Mouse (Mus musculus) G1E (cell line): ENCODE results near the gene Ndufab1. TPM values are rescaled to one million over a fixed set of nuclear protein-coding genes. Genes with fewer than 3 reads are reported as not detected.
A peak's percentile ranks its signal among the peaks of the same experiment; 100 is the strongest.
"Not testable (repeated sequence)": the region's sequence is repeated elsewhere in the genome, so short reads cannot be mapped to it uniquely, and the experiment has no call there.

Source experiments
- ATAC-seq: 2 replicates; pipeline ENCODE4 v1.8.0; 2016; ENCODE audit warnings: mild to moderate bottlenecking; ENCODE audit not compliant: insufficient number of reproducible peaks, poor library complexity, low FRiP score, severe bottlenecking; ENCODE audit errors: extremely low read depth
- DNase-seq: peaks from one replicate; pipeline ENCODE4 v3.0.0; 2012; ENCODE audit warnings: low spot score
- H3K27me3 ChIP-seq: 2 replicates; pipeline ENCODE4 v1.6.1; 2012; ENCODE audit warnings: mild to moderate bottlenecking, low read length, inconsistent platforms; ENCODE audit not compliant: insufficient read depth
- H3K36me3 ChIP-seq: replicated peaks from 2 replicates; pipeline ENCODE3; 2012; ENCODE audit warnings: mild to moderate bottlenecking, inconsistent platforms
- H3K4me1 ChIP-seq: 2 replicates; pipeline ENCODE4 v1.6.1; 2012; ENCODE audit warnings: low read depth, low read length, inconsistent platforms, mixed read lengths; ENCODE audit not compliant: insufficient read depth
- H3K4me3 ChIP-seq: 2 replicates; pipeline ENCODE4 v1.5.1; 2012; ENCODE audit warnings: low read depth, mild to moderate bottlenecking, inconsistent platforms, low read length, moderate library complexity, mixed read lengths
- H3K9me3 ChIP-seq: replicated peaks from 2 replicates; pipeline ENCODE4 v1.6.1; 2012; ENCODE audit warnings: inconsistent platforms
- CTCF ChIP-seq: IDR thresholded peaks from 2 replicates; pipeline ENCODE4 v1.5.1; 2012; ENCODE audit warnings: low read depth, low read length, inconsistent platforms, mixed read lengths
- GATA1 ChIP-seq: IDR thresholded peaks from 2 replicates; pipeline ENCODE4 v1.6.1; 2012; ENCODE audit warnings: borderline replicate concordance, low read length, inconsistent platforms, mixed read lengths
- GATA2 ChIP-seq: IDR thresholded peaks from 2 replicates; pipeline ENCODE4 v1.6.1; 2012; ENCODE audit warnings: low read depth, low read length, inconsistent platforms, borderline replicate concordance
- POLR2AphosphoS5 ChIP-seq: IDR thresholded peaks from 2 replicates; pipeline ENCODE4 v1.6.1; 2012; ENCODE audit warnings: low read depth, low read length, inconsistent platforms; ENCODE audit not compliant: insufficient replicate concordance
- TAL1 ChIP-seq: conservative IDR thresholded peaks from 2 replicates; pipeline ENCODE4 v1.6.1; 2012; ENCODE audit warnings: low read depth, low read length, inconsistent platforms, mixed read lengths
- polyA plus RNA-seq: library from polyadenylated mRNA; stranded (reverse); fragments of >175 nt; gene quantifications from 2 replicates; pipeline ENCODE4 v1.2.3, GENCODE M21; 2012
- total RNA-seq, 2 experiments: library from RNA; stranded (forward) in 1 of 2; stranded (reverse) in 1 of 2; fragments of 200-1000 nt in 1 of 2; fragments of >200 nt in 1 of 2; fragmentation: Nextera tagmentation in 1 of 2; gene quantifications; 2 replicates each; pipeline ENCODE4 v1.2.3; 2014 to 2017

Gene Ndufab1
- total and polyA plus RNA-seq, 3 experiments: 89.3 to 1,259 (median 161) TPM

DNA sequence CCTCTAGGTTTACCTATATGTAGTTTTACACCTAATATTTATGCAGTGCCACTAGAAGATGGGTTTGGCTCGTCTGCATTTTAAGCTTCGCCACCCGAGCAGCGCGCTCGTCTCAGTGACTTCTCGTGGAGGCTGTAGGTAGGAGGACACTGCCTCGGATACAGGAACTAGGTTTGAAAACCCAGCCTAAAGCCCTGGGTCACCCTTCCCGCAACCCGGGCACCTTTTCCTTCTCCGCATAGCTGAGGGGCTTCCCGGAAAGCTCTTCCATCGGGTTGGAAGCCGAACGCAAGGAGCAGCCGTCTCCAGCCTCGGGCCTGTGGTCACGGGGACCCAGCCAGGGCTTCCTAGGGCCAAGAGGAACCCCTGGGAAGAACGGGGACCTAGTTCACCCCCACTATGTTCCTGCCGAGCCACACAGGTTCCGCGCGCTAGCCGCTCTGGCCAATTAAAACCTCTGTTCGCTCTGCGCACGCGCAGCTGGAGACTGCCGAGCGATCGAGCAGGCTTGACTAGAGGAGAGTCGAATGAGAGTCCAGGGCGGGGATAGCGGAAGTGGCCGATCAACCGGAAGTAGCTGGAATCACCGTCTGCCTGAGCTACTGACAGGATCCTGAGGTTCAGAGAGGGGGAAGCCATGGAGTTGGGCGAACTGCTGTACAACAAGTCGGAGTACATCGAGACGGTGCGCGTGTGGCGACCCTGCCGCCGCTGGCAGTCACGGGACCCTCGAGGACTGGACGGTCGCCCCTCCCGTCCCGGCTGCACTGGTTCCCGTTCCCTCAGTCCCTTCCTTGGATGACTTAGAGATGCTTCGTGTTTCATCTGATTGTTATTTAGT is 31.0 kb upstream of the Ndufab1 start, which contains the start of the genes Palb2 and Dctn5:
Gene Palb2, minus strand, starts transcription at position 489 of the 841 bp plus-strand sequence.
Gene Dctn5, plus strand, starts transcription at position 545 of the 841 bp plus-strand sequence.
- Histone ChIP-seq H3K27me3 (no peaks in the 10 kb centered on the region), H3K9me3 (no peaks in the 10 kb centered on the region), H3K4me1 (peaks cover 19% of the 10 kb centered on the region), H3K36me3 (peaks cover 63% of the 10 kb centered on the region), H3K4me3 (peak within 1 kb of the TSS; percentile 89)
- no peak for TF ChIP-seq CTCF
- TF ChIP-seq TAL1: no peak
- no peak for TF ChIP-seq POLR2AphosphoS5
- no peak for TF ChIP-seq GATA1
- TF ChIP-seq GATA2: no peak
- ATAC-seq (peak; percentile 94), DNase-seq (peak; percentile 69)

DNA sequence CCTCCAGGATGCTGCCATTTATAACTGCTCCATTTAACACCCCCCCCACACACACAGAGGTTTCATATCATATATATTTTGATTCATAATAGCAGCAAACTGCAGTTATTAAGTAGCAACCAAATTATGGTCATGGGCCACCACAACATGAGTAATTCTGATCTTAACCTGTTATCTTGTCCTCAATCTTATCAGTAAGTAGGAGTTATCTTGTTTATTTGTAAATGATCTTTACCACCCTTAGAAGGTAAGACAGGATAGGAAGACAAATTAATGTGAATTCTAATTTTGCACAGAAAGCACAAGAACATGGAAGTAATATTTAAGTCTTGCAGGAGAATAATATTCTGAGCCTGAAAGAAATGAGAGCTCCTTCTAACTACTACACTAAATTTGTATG is 30.1 kb upstream of the Ndufab1 start:
- ATAC-seq: no peak
- TF ChIP-seq TAL1 (no peak), GATA1 (no peak), GATA2 (no peak), CTCF (no peak), POLR2AphosphoS5 (no peak)

DNA sequence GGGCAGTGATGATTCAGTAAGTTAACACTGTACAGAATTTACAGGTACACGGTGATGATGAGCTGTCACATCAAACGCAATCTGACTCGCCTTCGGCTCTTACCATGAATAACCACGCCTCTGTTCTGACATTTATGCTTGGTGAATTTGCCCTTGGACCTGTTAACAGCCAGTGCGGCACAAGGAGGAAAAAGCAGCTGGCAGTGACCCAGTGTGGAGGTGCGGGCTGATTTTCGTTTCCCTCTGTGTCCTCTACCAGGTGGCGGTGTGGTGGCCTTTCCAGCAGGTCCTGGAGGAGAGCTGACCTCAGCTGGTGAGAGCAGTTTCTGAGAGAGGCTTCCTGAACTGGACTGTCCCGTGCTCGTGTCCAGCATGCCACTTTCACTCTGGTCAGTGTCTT is 25.3 kb upstream of the Ndufab1 start:
- Histone ChIP-seq H3K27me3 (no peaks in the 10 kb centered on the region), H3K4me3 (no peak overlapping the region), H3K36me3 (peaks cover 87% of the 10 kb centered on the region), H3K9me3 (no peaks in the 10 kb centered on the region), H3K4me1 (peaks cover 17% of the 10 kb centered on the region)
- no peak for DNase-seq
- TF ChIP-seq CTCF: no peak
- no peak for TF ChIP-seq POLR2AphosphoS5
- no peak for TF ChIP-seq GATA1
- no peak for TF ChIP-seq TAL1
- TF ChIP-seq GATA2: no peak
- no peak for ATAC-seq

More for the DNA sequence above, 30.1 kb upstream of the Ndufab1 start:
- no peaks in the 10 kb centered on the region for H3K9me3 ChIP-seq
- peaks cover 66% of the 10 kb centered on the region for H3K36me3 ChIP-seq
- H3K27me3 ChIP-seq: no peaks in the 10 kb centered on the region
- peak overlapping the region; percentile 89 for H3K4me3 ChIP-seq
- DNase-seq: no peak
- peaks cover 19% of the 10 kb centered on the region for H3K4me1 ChIP-seq

DNA sequence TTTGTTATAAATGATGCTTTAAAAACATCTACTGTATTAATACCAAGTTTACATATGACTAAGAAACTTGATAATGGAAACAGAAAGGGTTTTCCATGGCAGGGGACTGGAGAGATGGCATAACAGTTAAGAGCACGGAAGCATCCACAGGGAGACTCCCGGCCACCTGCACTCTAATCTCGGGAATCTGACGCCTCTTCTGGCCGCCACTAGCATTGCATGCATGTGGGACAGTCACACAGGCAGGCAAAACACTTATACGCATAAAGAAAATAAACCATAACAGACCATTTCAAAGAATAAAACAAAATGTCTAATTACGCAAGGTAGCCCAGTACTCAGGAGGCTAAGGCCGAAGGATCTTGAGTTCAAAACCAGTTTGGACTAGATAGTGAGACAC is 23.9 kb upstream of the Ndufab1 start:
- no peak for ATAC-seq

DNA sequence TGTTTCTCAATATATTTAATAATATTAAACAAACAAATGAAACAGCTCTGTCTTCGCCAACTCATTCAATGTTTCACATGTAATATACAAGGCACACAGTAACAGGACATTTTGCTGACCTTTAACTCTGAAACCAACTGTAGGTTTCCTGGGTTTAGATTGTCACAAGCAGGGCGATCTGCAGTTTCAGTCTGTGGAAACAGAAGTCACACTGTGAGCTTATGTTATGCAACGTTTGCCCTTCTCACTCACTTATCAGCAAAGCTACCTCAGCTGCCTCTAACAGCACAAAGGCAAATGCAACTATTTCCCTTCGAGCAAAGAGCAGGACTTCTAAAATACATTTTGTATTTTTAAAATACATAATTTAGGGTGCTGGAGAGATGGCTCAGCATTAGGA is 21.8 kb upstream of the Ndufab1 start:
- H3K36me3 ChIP-seq: peaks cover 92% of the 10 kb centered on the region

More for the DNA sequence above, 23.9 kb upstream of the Ndufab1 start:
- H3K36me3 ChIP-seq: peaks cover 94% of the 10 kb centered on the region
- no peak for DNase-seq
- no peak overlapping the region for H3K4me3 ChIP-seq
- H3K27me3 ChIP-seq: no peaks in the 10 kb centered on the region
- no peaks in the 10 kb centered on the region for H3K9me3 ChIP-seq
- TF ChIP-seq GATA1 (no peak), CTCF (no peak), GATA2 (no peak), TAL1 (no peak), POLR2AphosphoS5 (no peak)
- H3K4me1 ChIP-seq: peaks cover 7% of the 10 kb centered on the region; the same call in 1 of the 2 replicates

DNA sequence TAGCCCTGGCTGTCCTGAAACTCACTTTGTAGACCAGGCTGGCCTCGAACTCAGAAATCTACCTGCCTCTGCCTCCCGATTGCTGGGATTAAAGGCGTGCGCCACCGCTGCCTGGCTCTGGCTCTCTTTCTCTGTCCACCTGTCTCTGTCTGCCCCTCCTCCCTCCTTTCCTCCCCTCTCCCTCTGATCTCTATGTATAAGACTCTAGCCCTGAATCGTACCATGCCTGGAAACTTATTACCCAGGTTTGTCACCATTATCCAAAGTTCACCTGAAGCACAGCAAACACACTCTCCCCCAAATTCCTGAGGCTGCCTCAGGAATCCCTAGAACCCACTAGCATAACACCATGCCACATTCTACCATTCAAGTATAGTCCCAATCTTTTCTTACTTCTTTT is 6.5 kb upstream of the Ndufab1 start:
- Histone ChIP-seq H3K9me3 (no peaks in the 10 kb centered on the region), H3K4me3 (no peak overlapping the region), H3K36me3 (peaks cover 64% of the 10 kb centered on the region), H3K4me1 (peaks cover 7% of the 10 kb centered on the region), H3K27me3 (no peaks in the 10 kb centered on the region)
- no peak for TF ChIP-seq CTCF
- no peak for TF ChIP-seq TAL1
- no peak for TF ChIP-seq POLR2AphosphoS5
- TF ChIP-seq GATA1: no peak
- TF ChIP-seq GATA2: no peak
- no peak for ATAC-seq
- no peak for DNase-seq

More for the DNA sequence above, 21.8 kb upstream of the Ndufab1 start:
- H3K27me3 ChIP-seq: no peaks in the 10 kb centered on the region
- TF ChIP-seq CTCF: no peak
- no peak for TF ChIP-seq POLR2AphosphoS5
- TF ChIP-seq GATA2: no peak
- TF ChIP-seq TAL1: no peak
- TF ChIP-seq GATA1: no peak
- H3K4me3 ChIP-seq: no peak overlapping the region
- H3K4me1 ChIP-seq: peaks cover 3% of the 10 kb centered on the region; the same call in 1 of the 2 replicates
- DNase-seq: no peak
- H3K9me3 ChIP-seq: no peaks in the 10 kb centered on the region
- no peak for ATAC-seq

DNA sequence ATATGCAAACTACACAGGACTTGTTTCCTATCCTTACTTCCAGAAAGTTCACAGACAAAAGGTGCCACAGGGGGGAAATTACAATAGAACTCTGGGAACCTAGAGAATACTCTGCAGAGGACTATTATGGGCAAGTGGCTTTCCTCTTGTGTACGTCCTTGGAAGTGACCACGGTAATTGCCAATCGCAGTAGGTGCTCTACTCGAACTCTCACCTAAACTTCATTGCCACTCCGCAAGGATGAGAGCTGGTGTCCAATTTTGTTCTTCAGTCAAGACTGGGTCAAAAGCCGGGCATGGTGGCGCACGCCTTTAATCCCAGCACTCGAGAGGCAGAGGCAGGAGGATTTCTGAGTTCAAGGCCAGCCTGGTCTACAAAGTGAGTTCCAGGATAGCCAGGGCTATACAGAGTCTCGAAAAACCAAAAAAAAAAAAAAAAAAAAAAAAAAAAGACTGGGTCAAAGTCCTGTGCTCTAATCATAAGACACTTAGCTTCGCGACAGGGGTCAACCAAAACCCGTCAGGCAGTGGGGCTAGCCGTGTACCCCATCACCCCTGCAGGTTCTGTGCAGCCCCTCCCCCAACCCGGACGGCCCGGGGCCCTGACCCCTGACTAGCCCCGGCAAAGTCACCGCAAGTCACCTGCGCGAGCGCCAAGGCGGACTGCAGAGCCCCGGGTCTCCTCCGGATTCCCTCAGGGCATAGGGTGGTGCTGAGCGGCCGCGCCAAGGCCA is 506 bp downstream of the Ndufab1 start:
- Histone ChIP-seq H3K4me1 (peaks cover 49% of the 10 kb centered on the region), H3K36me3 (peaks cover 43% of the 10 kb centered on the region), H3K4me3 (peak overlapping the region; percentile 81)
- H3K27me3 ChIP-seq, H3K9me3 ChIP-seq, ATAC-seq: not testable (repeated sequence)
- DNase-seq: peak; percentile 39
